Mouse (Mus musculus) right cerebral cortex, adult 18-20 months (tissue): ENCODE results near the gene Tex264.
A peak's percentile ranks its signal among the peaks of the same experiment; 100 is the strongest.
"Not testable (repeated sequence)": the region's sequence is repeated elsewhere in the genome, so short reads cannot be mapped to it uniquely, and the experiment has no call there.

Experiments
- DNase-seq: peaks from one replicate; pipeline ENCODE4 v3.0.0; 2022; ENCODE audit warnings: mixed read lengths

Tex264 gene

DNA sequence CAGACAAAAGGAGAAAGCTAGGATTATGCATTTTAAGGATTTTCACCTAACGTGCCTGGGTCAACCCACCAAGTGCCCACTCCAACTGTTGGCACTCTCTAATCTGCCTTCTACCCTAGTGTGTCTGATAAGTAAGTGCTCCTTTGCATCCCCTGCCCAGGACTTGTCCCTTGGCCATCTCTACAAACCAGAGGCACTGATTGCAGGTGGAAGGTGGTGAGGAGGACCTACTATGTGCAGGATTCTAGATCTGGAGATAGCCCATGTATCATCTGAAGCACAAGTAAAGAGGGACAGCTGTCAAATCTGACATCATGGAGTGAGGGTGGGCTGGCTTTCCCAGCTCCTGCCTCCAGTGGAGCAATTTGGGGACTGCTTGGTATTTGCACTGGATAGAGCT is 25.8 kb downstream of the Tex264 start:
- DNase-seq, result no peak

- no peak for DNase-seq
Measured at GRCm38 (mm10) chr9:106659441-106659840, 26.3 kb downstream of the Tex264 start.

DNA sequence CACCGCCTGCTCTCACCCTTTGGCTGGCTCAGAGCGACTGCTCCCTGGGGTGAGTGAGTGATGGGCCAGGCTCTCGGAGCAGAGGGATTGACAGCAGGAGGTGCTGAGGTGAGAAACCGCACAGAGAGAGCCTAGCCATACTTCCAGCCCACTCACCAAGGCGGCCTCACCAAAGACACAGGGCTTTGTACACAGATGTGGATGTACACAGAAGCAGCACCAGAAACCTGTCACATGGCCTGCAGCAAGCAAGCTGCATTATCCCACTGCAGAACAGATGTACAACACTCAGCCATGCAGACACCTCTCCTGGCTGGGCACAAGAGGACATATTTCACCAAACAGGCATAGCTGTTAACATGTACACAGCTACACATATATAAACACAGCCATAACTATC is 28.1 kb downstream of the Tex264 start:
- no peak for DNase-seq

DNA sequence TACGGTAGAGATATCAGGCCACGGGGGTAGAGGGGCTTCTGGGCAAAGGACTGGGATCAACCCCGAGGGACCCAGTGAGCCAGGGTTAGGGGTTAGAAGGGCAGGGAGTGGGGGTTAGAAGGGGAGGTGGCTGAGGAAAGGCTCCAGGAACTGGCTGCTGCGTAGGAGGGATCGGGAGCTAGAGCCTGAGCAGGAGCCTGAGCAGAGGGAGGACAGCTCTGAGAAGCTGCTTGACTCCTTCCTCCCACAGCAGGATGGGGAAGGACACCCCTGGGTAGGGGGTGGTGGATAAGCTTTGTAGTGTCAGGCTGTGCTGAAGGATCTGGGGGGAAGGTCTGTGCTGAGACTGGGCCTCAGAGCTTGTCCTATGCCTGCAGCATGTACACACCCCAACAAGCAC is 28.9 kb downstream of the Tex264 start:
- peak; percentile 53 for DNase-seq

- DNase-seq, result no peak
Measured at GRCm38 (mm10) chr9:106655884-106656720, 29.6 kb downstream of the Tex264 start, which contains the start of gene Grm2. Gene Grm2 (minus strand): TSS chr9:106656082.

DNA sequence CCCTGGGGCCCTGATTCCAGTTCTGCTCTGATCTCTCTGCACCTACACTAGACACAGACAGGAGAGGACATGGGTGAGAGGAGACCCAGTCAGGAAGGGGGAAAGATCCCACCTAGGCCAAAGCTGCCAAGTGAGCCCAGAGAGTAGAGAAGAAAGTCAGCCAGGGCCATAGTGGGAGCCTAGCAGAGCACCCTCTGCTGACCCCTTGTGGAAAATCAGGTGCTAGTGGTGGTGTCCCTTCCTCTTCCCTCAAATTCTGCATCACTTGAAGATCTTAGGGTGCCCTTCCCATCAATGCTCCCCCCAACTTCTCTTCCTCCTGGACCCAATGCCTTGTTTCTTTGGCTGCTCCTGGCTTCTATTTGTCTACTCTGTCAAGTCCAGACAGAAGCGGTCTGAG is 33.0 kb downstream of the Tex264 start:
- DNase-seq, result no peak

GRCm38 (mm10) chr9:106647226-106647625 is 38.5 kb downstream of the Tex264 start:
- DNase-seq, result no peak

DNA sequence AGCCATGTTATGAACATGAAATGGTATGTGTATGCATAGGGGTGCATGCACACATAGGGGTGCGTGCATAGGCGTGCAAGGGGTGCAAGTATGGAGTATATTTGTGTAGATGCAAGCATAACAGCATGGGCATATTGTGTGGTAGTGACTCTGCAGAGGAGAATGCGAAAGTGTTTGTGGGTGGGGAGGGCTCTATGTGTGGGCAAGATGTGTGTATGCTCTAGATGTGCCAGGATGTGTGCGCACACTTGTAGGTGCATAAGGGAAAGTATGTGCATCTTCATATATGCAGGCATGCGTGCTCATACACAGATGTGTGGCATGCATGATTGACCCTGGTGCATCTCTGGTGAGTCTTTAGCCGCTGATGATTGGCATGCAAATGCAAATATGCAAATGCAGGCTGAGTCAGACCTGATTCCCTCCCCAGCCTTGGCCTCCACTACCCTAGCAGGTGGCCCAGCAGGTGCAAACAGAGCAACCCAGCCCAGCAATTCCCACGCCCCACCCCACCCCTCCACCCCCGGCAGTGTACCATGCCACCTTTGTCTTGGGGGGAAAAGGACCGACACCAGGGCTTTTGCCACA is 39.9 kb downstream of the Tex264 start:
- no peak for DNase-seq

GRCm38 (mm10) chr9:106643787-106644186 is 41.9 kb downstream of the Tex264 start:
- DNase-seq, result no peak

DNA sequence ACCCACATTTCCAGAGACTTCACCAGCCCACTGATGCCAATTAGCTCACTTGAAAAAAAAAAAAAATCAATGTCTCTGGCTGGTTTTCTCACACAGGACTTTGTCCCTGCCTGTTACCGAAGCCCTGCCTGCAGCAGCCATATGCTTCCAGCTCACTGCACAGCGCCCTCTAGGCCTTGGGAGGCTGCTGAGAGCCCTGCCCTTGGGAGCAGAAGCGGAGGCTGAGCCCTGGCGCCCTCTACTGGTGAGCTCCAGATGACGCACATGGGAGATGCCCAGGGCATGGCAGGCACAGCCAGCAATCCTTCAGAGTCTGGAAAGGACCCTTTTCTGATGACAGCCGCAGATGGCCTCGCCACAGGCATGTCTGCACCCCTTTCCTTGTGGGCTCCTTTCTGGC is 42.6 kb downstream of the Tex264 start:
- DNase-seq, result peak; percentile 79

- no peak for DNase-seq
Measured at GRCm38 (mm10) chr9:106641346-106641745, 44.4 kb downstream of the Tex264 start.

- DNase-seq, result no peak
Measured at GRCm38 (mm10) chr9:106638154-106638553, 47.6 kb downstream of the Tex264 start.

DNA sequence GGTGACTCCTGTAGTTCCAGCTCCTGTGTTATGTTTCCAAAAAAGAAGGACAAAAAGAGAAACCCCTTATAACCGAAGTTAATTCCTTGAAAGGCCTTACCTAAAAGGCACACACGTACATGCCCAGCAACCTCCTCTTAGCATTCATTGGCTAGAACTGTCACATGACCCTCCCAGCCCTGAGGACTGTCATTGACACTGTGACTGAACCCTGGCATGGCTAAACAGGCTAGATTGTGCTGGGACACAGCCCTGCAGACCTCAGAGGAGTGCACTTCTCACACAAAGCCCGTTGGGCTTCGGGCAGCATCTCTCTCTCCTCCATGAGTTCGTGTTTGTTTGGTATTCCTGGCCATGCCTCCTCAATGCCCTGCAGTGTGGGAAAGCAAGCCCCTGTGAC is 53.5 kb downstream of the Tex264 start:
- no peak for DNase-seq

- DNase-seq, result not testable (repeated sequence)
Measured at GRCm38 (mm10) chr9:106627796-106628195, 57.9 kb downstream of the Tex264 start.

GRCm38 (mm10) chr9:106626282-106626681 is 59.4 kb downstream of the Tex264 start, which contains the start of gene Iqcf6:
Gene Iqcf6 (plus strand): TSS chr9:106626582.
- no peak for DNase-seq

DNA sequence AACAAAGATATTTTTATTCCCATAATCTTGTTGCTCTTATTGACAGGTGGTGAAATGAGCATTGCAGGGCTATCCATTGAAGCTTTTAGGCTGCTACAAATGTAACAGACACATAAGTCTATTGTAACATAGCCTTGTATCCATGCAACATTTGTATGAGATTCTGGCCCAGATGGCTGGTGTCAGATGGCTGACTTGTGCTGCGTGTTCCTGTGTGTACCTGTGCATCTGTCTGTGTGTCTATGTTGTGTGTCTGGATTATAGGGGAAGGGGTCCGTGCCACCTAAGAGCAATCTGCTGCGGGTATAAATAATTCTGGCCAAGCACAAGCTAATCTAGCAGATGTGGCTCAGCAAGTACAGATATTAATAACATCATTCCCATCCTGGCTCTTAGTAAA is 68.2 kb downstream of the Tex264 start:
- DNase-seq, result no peak

- DNase-seq, result no peak
Measured at GRCm38 (mm10) chr9:106616306-106616705, 69.4 kb downstream of the Tex264 start.

GRCm38 (mm10) chr9:106614616-106615015 is 71.1 kb downstream of the Tex264 start:
- no peak for DNase-seq

DNA sequence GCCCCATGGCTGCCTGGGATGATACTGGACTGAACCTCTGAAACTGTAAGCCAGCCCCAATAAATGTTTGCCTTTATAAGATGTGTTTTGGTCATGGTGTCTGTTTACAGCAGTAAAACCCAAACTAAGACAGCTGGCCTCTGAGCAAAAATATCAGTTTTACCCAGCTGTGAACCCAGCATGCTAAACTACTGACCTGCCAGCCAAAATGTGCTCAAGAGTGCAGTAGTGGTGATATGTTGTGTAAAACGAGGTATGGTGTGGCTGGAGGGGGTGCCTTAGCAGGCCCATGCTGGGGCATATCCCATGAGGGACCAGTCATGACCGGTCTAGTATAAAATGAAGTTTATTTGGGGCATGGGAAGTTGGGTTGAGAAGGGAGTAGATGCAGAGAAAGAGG is 71.8 kb downstream of the Tex264 start:
- DNase-seq, result no peak

- DNase-seq, result no peak
Measured at GRCm38 (mm10) chr9:106610727-106611126, 75.0 kb downstream of the Tex264 start.
